Mouse (Mus musculus) C2C12 (cell line): ENCODE data around the gene Pld6.

Source experiments
- CEBPB ChIP-seq: IDR thresholded peaks from one replicate; pipeline ENCODE4 v1.6.1; 2011; ENCODE audit warnings: low read depth, mild to moderate bottlenecking, control low read depth, moderate library complexity
- CTCF ChIP-seq: IDR thresholded peaks from one replicate; pipeline ENCODE4 v1.5.1; 2011; ENCODE audit not compliant: control insufficient read depth, insufficient read depth, insufficient read length
- MAX ChIP-seq: IDR thresholded peaks from one replicate; pipeline ENCODE4 v1.6.1; 2011; ENCODE audit warnings: mild to moderate bottlenecking, control low read depth
- MYOD1 ChIP-seq: IDR thresholded peaks from one replicate; pipeline ENCODE4 v1.6.1; 2011; ENCODE audit warnings: low read depth; ENCODE audit not compliant: control insufficient read depth, insufficient read length

DNA sequence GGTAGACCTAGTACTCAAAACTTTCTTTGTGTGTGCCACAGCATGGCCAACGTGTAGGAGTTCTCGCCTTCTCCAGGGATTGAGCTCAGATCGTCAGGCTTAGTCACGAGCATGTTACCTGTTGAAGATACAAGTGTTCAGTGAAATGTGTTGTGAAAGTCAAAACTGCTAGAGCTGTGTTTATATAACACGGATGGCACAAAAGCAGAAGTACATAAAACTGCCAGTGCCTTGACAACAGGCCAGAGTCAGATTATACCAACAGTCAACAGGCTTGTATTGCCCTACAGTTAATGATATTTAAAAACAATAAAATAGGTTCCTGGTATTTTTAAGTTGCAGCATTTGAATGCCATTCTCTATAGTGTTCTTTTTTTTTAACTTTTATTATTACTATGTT lies 41.6 kb downstream of the Pld6 start:
- TF ChIP-seq CTCF (no peak), MYOD1 (no peak), MAX (no peak), CEBPB (no peak)
